Mouse (Mus musculus) embryonic fibroblast, embryonic 13.5 days (primary cell): ENCODE results near the gene Copz2.

ENCODE experiments used
- CTCF ChIP-seq: IDR thresholded peaks from 2 replicates; pipeline ENCODE4 v1.5.1; 2011; ENCODE audit warnings: mild to moderate bottlenecking, control low read depth, low read length, moderate library complexity, borderline replicate concordance; ENCODE audit not compliant: insufficient read depth
- POLR2A ChIP-seq: IDR thresholded peaks from 2 replicates; pipeline ENCODE4 v1.6.1; 2011; ENCODE audit warnings: low read depth, mild to moderate bottlenecking, control low read depth, low read length, moderate library complexity

GRCm38 (mm10) chr11:96891784-96892527 is 42.3 kb downstream of the Copz2 start:
- TF ChIP-seq POLR2A (no peak), CTCF (no peak)
